Mouse (Mus musculus): Measurements from ENCODE around the gene Net1. TPM values are rescaled to one million over a fixed set of nuclear protein-coding genes. Genes with fewer than 3 reads are reported as not detected.
A peak's percentile ranks its signal among the peaks of the same experiment; 100 is the strongest.

The Net1 gene
- total RNA-seq, 2 experiments from 2014 or later, result 34.2 to 83.5 TPM

- ATAC-seq (replicated peaks; ENCODE audit: poor library complexity), result no peak
These were observed 26.4 kb downstream of the Net1 start for GRCm38 (mm10) chr13:3891479-3892087.

- ATAC-seq (replicated peaks; ENCODE audit: poor library complexity), result no peak
These were observed 28.0 kb downstream of the Net1 start for GRCm38 (mm10) chr13:3890061-3890460.

- ATAC-seq (replicated peaks; ENCODE audit: poor library complexity), result no peak
These were observed 28.9 kb downstream of the Net1 start for GRCm38 (mm10) chr13:3889111-3889510.

GRCm38 (mm10) chr13:3886663-3887062 lies 31.4 kb downstream of the Net1 start:
- no peak for ATAC-seq (replicated peaks; ENCODE audit: poor library complexity)

- no peak for ATAC-seq (replicated peaks; ENCODE audit: poor library complexity)
These were observed 40.3 kb downstream of the Net1 start for GRCm38 (mm10) chr13:3877679-3878220.

GRCm38 (mm10) chr13:3877185-3877584 lies 40.8 kb downstream of the Net1 start:
- ATAC-seq (replicated peaks; ENCODE audit: poor library complexity), result no peak

GRCm38 (mm10) chr13:3876448-3876847 lies 41.6 kb downstream of the Net1 start:
- no peak for ATAC-seq (replicated peaks; ENCODE audit: poor library complexity)

- ATAC-seq (replicated peaks; ENCODE audit: poor library complexity), result no peak
These were observed 45.2 kb downstream of the Net1 start for GRCm38 (mm10) chr13:3872832-3873231.

GRCm38 (mm10) chr13:3869901-3870300 lies 48.1 kb downstream of the Net1 start:
- no peak for ATAC-seq (replicated peaks; ENCODE audit: poor library complexity)

GRCm38 (mm10) chr13:3867158-3867557 lies 50.9 kb downstream of the Net1 start:
- peak; percentile 59 for ATAC-seq (replicated peaks; ENCODE audit: poor library complexity)

- ATAC-seq (replicated peaks; ENCODE audit: poor library complexity), result peak; percentile 40
These were observed 51.5 kb downstream of the Net1 start for GRCm38 (mm10) chr13:3866355-3867052.

GRCm38 (mm10) chr13:3865648-3866354 lies 52.2 kb downstream of the Net1 start:
- peak; percentile 7; the same call in 1 of the 2 replicates for ATAC-seq (replicated peaks; ENCODE audit: poor library complexity)

GRCm38 (mm10) chr13:3862922-3863580 lies 55.0 kb downstream of the Net1 start:
- peak; percentile 52 for ATAC-seq (replicated peaks; ENCODE audit: poor library complexity)

- no peak for ATAC-seq (replicated peaks; ENCODE audit: poor library complexity)
These were observed 55.7 kb downstream of the Net1 start for GRCm38 (mm10) chr13:3862325-3862724.

- ATAC-seq (replicated peaks; ENCODE audit: poor library complexity), result peak; percentile 47
These were observed 56.8 kb downstream of the Net1 start for GRCm38 (mm10) chr13:3861251-3861650.

GRCm38 (mm10) chr13:3856252-3856651 lies 61.8 kb downstream of the Net1 start:
- no peak for ATAC-seq (replicated peaks; ENCODE audit: poor library complexity)

- no peak for ATAC-seq (replicated peaks; ENCODE audit: poor library complexity)
These were observed 63.2 kb downstream of the Net1 start for GRCm38 (mm10) chr13:3854856-3855255.

- peak; percentile 95 for ATAC-seq (replicated peaks; ENCODE audit: poor library complexity)
These were observed 64.2 kb downstream of the Net1 start, which contains the start of gene Calm5 for GRCm38 (mm10) chr13:3853648-3854333. Gene Calm5 (plus strand): TSS chr13:3854173.

GRCm38 (mm10) chr13:3850330-3850729 lies 67.7 kb downstream of the Net1 start:
- ATAC-seq (replicated peaks; ENCODE audit: poor library complexity), result no peak

GRCm38 (mm10) chr13:3840662-3841061 lies 77.4 kb downstream of the Net1 start:
- peak; percentile 24 for ATAC-seq (replicated peaks; ENCODE audit: poor library complexity)

Measured in megakaryocyte progenitor cell, adult 5-6 weeks (primary cell).